Mouse (Mus musculus): Measurements from ENCODE around the gene Gm49354. TPM values are rescaled to one million over a fixed set of nuclear protein-coding genes. Genes with fewer than 3 reads are reported as not detected.

Gene Gm49354
- polyA plus RNA-seq (2015; fragmentation: Nextera tagmentation; extraction: Ambion mirVana), result not detected in 2 replicates

DNA sequence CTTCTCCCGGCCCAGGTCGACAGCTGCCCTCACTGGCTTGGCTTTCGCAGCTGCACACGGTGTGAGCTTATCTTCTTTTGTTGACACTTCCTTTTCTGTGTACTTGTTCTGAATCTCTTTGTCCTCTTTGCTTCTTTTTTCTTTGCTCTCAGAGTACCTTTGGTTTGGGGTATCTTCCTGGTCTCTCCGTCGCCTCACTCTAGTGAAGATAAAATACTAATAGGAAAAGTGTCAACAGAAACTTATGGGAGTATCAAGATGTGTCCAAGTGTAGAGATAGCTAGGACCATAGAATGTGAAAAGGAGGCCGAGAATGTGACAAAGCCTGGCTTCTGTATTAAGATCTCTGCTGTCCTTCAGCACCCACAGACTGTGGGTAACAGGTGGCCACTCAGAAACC is at the start of gene Gm49354:
Gm49354 (minus strand) TSS at position 101 of the 400 bp plus-strand sequence.
- 63% methylated on average over 7 of the region's 7 CpGs for WGBS
- no peak for TF ChIP-seq EP300 (optimal IDR thresholded peaks at IDR 0.05)
- TF ChIP-seq CTCF (IDR thresholded peaks at IDR 0.05; ENCODE audit: low read depth), result no peak
- no peak within 1 kb of the TSS for H3K9ac ChIP-seq (ENCODE audit: low read length)

DNA sequence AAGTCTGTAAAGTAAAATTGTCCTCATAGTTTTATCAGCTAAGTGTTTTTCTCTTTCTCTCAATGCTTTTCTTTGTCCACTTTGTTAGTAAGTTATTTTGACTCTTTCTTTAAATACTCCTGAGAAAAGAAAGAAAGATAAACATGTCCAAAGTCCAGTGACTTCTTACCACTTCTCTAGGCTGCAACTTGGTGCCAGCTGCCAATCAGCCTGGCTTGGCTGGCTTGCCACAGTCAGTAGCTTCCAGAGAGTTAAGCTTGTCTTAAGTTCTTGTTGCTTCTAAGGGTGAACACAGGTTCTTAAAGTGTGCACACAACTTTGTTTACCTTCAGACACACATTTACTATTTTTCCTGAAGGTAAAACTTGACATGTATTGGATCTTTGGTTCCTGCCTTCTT is 43.9 kb upstream of the Gm49354 start:
- no peaks in the 10 kb centered on the region for H3K27me3 ChIP-seq (ENCODE audit: control insufficient read depth, insufficient read depth, low read length)
- peak; percentile 36 for DNase-seq (ENCODE audit: low spot score)
- no peaks in the 10 kb centered on the region for H3K9me3 ChIP-seq (ENCODE audit: control insufficient read depth, low read length)
- H3K27ac ChIP-seq (replicated peaks), result no peak overlapping the region
- peak; percentile 24; the same call in 1 of the 2 replicates for ATAC-seq (ENCODE audit: low FRiP score, low TSS enrichment)
- H3K9ac ChIP-seq (ENCODE audit: low read length), result no peak overlapping the region
- H3K4me3 ChIP-seq (ENCODE audit: low read depth, low read length), result no peak overlapping the region
- H3K4me2 ChIP-seq (replicated peaks; ENCODE audit: low read depth), result no peak overlapping the region
- H3K4me1 ChIP-seq (replicated peaks; ENCODE audit: control insufficient read depth, insufficient read depth), result peaks cover 4% of the 10 kb centered on the region; the same call in 1 of the 2 replicates
- no peak for TF ChIP-seq EP300 (optimal IDR thresholded peaks at IDR 0.05)
- TF ChIP-seq CTCF (IDR thresholded peaks at IDR 0.05; ENCODE audit: low read depth), result no peak
- no peaks in the 10 kb centered on the region for H3K36me3 ChIP-seq (ENCODE audit: control insufficient read depth, insufficient read depth, low read length)

More for the DNA sequence above, at the start of gene Gm49354:
- no peak within 1 kb of the TSS for H3K27ac ChIP-seq (replicated peaks)
- peaks cover 54% of the 10 kb centered on the region for H3K36me3 ChIP-seq (ENCODE audit: control insufficient read depth, insufficient read depth, low read length)
- no peak within 1 kb of the TSS for H3K4me2 ChIP-seq (replicated peaks; ENCODE audit: low read depth)
- H3K4me3 ChIP-seq (ENCODE audit: low read depth, low read length), result no peak within 1 kb of the TSS
- ATAC-seq (ENCODE audit: low FRiP score, low TSS enrichment) (no peak), DNase-seq (ENCODE audit: low spot score) (no peak)
- H3K9me3 ChIP-seq (ENCODE audit: control insufficient read depth, low read length), result no peaks in the 10 kb centered on the region
- H3K27me3 ChIP-seq (ENCODE audit: control insufficient read depth, insufficient read depth, low read length), result no peaks in the 10 kb centered on the region
- no peaks in the 10 kb centered on the region for H3K4me1 ChIP-seq (replicated peaks; ENCODE audit: control insufficient read depth, insufficient read depth)

DNA sequence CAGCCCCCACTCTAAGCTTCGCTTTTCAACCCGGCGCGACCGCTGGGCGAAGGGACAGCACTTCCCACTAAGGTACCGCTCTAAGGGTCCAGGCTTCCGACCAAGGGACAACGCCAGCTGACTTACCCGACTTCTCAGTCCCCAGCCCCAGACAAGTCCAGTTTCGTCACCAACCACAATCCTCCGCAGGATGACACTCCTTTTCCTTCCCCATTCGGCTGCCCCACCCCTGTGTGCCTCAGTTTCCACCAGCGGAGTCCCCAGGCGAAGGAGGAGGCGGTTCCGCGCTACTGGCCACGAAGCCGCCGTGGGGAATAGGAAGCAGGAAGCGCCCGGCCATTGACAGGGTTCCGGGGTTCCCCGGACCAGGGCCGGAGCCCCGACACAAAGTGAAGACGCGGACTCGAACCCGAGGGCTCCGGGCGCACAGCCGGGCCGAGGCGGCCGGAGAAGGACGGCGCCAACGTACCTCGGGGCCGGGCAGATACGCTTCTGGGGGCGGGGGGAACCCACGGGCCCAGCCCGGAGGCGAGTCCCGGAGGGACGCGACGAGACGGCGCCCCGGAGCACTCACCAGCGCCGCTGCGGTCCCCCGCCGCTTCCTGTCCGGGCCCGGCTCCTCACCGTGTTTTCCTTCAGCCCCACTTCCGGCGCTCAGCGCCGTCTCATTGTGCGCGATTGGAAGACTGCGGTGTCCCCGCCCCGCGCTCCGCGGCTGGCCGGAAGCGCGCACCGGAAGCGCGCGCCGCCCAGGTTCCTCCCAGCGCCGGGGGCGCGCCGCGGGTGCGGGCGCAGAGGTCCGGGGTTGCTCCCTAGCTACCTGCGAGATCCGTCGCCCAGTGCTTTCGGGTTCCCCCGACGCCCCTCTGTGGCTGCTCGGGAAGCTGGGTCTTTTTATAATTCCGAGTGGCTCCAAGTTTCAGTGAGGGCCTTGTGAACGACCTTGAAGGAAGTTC is 40.7 kb upstream of the Gm49354 start, which contains the start of gene Tut7:
Tut7 (minus strand) TSS at position 641 of the 956 bp plus-strand sequence.
- Histone ChIP-seq H3K9me3 (ENCODE audit: control insufficient read depth, low read length) (no peaks in the 10 kb centered on the region), H3K27me3 (ENCODE audit: control insufficient read depth, insufficient read depth, low read length) (no peaks in the 10 kb centered on the region), H3K4me2 (replicated peaks; ENCODE audit: low read depth) (peak within 1 kb of the TSS; percentile 73), H3K9ac (ENCODE audit: low read length) (peak within 1 kb of the TSS; percentile 90), H3K27ac (replicated peaks) (peak within 1 kb of the TSS; percentile 97), H3K4me3 (ENCODE audit: low read depth, low read length) (peak within 1 kb of the TSS; percentile 93), H3K36me3 (ENCODE audit: control insufficient read depth, insufficient read depth, low read length) (no peaks in the 10 kb centered on the region), H3K4me1 (replicated peaks; ENCODE audit: control insufficient read depth, insufficient read depth) (peaks cover 4% of the 10 kb centered on the region; the same call in 1 of the 2 replicates)
- peak; percentile 61 for TF ChIP-seq EP300 (optimal IDR thresholded peaks at IDR 0.05)
- TF ChIP-seq CTCF (IDR thresholded peaks at IDR 0.05; ENCODE audit: low read depth), result peak; percentile 7; the same call in 1 of the 2 replicates
- ATAC-seq (ENCODE audit: low FRiP score, low TSS enrichment) (peak; percentile 97), DNase-seq (ENCODE audit: low spot score) (peak; percentile 97)
- WGBS, result under 1% methylated on average over 88 of the region's 100 CpGs

DNA sequence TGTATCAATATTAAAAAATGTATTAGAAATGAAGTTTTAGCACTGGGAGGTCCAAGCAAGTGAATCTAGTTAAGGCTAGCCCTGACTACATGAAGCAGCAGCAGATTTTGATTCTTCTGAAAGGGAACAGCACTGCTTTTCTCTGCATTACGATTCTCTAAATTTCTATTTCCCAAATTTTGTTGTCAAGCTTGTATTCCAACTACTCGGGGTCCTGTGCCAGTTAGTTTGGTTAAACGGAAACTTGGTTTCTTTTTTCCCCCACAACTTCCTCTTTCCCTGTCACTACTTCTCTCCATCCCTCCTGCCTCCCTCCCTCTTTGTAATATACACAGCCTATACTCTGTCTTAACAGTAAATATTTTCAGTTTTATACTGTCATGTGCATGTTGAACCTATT is 38.8 kb upstream of the Gm49354 start:
- H3K9me3 ChIP-seq (ENCODE audit: control insufficient read depth, low read length), result no peaks in the 10 kb centered on the region
- TF ChIP-seq CTCF (IDR thresholded peaks at IDR 0.05; ENCODE audit: low read depth), result no peak
- no peak for TF ChIP-seq EP300 (optimal IDR thresholded peaks at IDR 0.05)
- H3K4me2 ChIP-seq (replicated peaks; ENCODE audit: low read depth), result peak overlapping the region; percentile 73; the same call in 1 of the 2 replicates
- ATAC-seq (ENCODE audit: low FRiP score, low TSS enrichment) (no peak), DNase-seq (ENCODE audit: low spot score) (no peak)
- no peaks in the 10 kb centered on the region for H3K36me3 ChIP-seq (ENCODE audit: control insufficient read depth, insufficient read depth, low read length)
- peaks cover 4% of the 10 kb centered on the region; the same call in 1 of the 2 replicates for H3K4me1 ChIP-seq (replicated peaks; ENCODE audit: control insufficient read depth, insufficient read depth)
- H3K9ac ChIP-seq (ENCODE audit: low read length), result no peak overlapping the region
- H3K4me3 ChIP-seq (ENCODE audit: low read depth, low read length), result peak overlapping the region; percentile 93; the same call in 1 of the 2 replicates
- WGBS, result 57% methylated on average over 3 of the region's 3 CpGs
- H3K27ac ChIP-seq (replicated peaks), result no peak overlapping the region
- H3K27me3 ChIP-seq (ENCODE audit: control insufficient read depth, insufficient read depth, low read length), result no peaks in the 10 kb centered on the region

DNA sequence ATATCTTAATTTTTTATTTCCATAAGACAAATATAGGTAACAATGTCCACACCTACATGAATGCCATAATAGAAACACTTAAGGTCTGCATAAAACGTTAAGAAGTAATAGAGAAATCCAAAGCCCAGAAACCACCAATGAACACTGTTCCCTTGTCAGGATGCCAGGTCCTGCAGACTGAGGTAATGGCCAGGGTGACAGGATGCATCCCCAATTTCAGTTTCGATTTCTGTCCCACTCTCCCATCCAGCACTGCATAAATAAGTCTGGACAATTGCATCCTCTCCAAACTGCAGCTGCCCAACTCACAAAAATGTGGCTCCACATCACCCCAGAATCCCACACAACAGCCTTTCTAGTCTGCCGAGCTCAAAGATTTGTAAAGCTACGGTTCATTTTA is 38.1 kb upstream of the Gm49354 start:
- no peak overlapping the region for H3K27ac ChIP-seq (replicated peaks)
- H3K27me3 ChIP-seq (ENCODE audit: control insufficient read depth, insufficient read depth, low read length), result no peaks in the 10 kb centered on the region
- 41% methylated on average over 4 of the region's 4 CpGs for WGBS
- no peaks in the 10 kb centered on the region for H3K9me3 ChIP-seq (ENCODE audit: control insufficient read depth, low read length)
- DNase-seq (ENCODE audit: low spot score) (no peak), ATAC-seq (ENCODE audit: low FRiP score, low TSS enrichment) (no peak)
- 0 out of 2 replicates have a peak overlapping the region, but pooled peaks have one; percentile 1 for H3K4me3 ChIP-seq (ENCODE audit: low read depth, low read length)
- H3K36me3 ChIP-seq (ENCODE audit: control insufficient read depth, insufficient read depth, low read length), result no peaks in the 10 kb centered on the region; the same call in 1 of the 2 replicates
- no peak for TF ChIP-seq CTCF (IDR thresholded peaks at IDR 0.05; ENCODE audit: low read depth)
- TF ChIP-seq EP300 (optimal IDR thresholded peaks at IDR 0.05), result no peak
- H3K9ac ChIP-seq (ENCODE audit: low read length), result no peak overlapping the region
- peaks cover 4% of the 10 kb centered on the region; the same call in 1 of the 2 replicates for H3K4me1 ChIP-seq (replicated peaks; ENCODE audit: control insufficient read depth, insufficient read depth)
- H3K4me2 ChIP-seq (replicated peaks; ENCODE audit: low read depth), result peak overlapping the region; percentile 33
